Comparison of ENCODE assay signal across 8 mouse cellular contexts in the genomic region with DNA sequence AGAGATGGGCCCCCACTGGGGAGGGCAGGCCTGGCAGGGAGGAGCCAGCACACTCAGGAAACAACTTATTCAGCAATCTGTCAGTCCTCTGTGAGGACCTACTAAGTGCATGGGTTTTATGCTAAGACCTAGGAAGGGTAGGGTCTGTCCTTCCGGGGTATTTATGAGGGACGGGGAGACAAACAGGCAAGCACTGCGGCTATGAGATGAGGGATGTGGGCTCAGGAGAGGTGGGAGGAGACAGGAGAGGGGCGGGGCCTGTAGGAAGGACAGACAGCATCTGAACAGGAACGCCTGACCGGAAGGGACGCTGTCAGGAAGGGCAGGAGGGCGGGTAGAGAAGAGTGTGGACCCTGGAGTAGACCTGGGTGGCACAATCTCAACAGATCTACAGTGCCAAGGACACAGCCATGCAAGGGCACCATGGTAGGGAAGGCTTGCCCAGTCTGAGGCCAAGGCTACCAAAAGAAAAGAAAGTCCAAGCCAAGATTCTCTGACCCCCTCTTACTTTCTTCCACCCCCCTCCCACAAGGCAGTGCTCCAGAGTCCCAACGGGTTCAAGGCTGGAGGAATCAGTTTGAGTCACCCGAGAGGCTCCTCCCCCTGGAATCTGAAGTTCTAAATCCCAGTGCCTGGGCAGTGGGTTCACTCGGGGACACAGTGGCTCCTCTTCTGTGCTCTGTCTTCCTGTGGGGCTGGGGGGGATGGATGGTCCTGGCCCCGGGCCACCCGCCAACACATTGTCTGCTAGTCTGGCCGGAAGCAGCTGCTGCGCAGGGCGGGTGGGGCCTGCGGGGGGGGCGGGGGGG. TPM values are rescaled to one million over a fixed set of nuclear protein-coding genes. Genes with fewer than 3 reads are reported as not detected.
DNase-seq lines count a peak whose midpoint lies in the region; ATAC-seq and TF ChIP-seq lines count a peak whose summit lies in the region.

No protein-coding gene starts in this region.

- no peaks in the 10 kb centered on the region for H3K9me3 ChIP-seq in forebrain, embryonic 11.5 days (ENCODE audit: control insufficient read depth, low read length)
- no peaks in the 10 kb centered on the region for H3K9me3 ChIP-seq in forebrain, embryonic 15.5 days
- H3K9me3 ChIP-seq in lung, postnatal 0 days (ENCODE audit: low read length) = no peaks in the 10 kb centered on the region

- H3K4me2 ChIP-seq in forebrain, embryonic 11.5 days (ENCODE audit: low read depth, low read length, severe bottlenecking) = no peak overlapping the region
- no peak overlapping the region for H3K4me2 ChIP-seq in forebrain, embryonic 15.5 days (replicated peaks)
- peak overlapping the region; percentile 22 for H3K4me2 ChIP-seq in lung, postnatal 0 days (replicated peaks; ENCODE audit: low read depth, low read length)

- no peak for TF ChIP-seq POLR2A in kidney, adult 2 months (IDR thresholded peaks at IDR 0.05; ENCODE audit: low read depth, low read length)

- H3K27ac ChIP-seq in forebrain, embryonic 11.5 days (ENCODE audit: low read depth, low read length) = no peak overlapping the region
- no peak overlapping the region for H3K27ac ChIP-seq in forebrain, embryonic 15.5 days (replicated peaks)
- H3K27ac ChIP-seq in kidney, adult 2 months (ENCODE audit: insufficient read depth, low read depth, low read length) = peak overlapping the region; percentile 95
- H3K27ac ChIP-seq in lung, postnatal 0 days (ENCODE audit: low read length) = peak overlapping the region; percentile 43; the same call in 1 of the 2 replicates

- 28% methylated on average over 17 of the region's 18 CpGs for WGBS in forebrain, embryonic 11.5 days
- 20% methylated on average over 16 of the region's 18 CpGs for WGBS in forebrain, embryonic 15.5 days
- 21% methylated on average over 18 of the region's 18 CpGs for WGBS in kidney, adult 2 months
- WGBS in lung, postnatal 0 days = 15% methylated on average over 18 of the region's 18 CpGs

- TF ChIP-seq EP300 in lung, postnatal 0 days (IDR thresholded peaks at IDR 0.05) = peak; percentile 45

- no peak overlapping the region for H3K9ac ChIP-seq in forebrain, embryonic 11.5 days (ENCODE audit: low read length)
- H3K9ac ChIP-seq in forebrain, embryonic 15.5 days (replicated peaks) = no peak overlapping the region
- H3K9ac ChIP-seq in lung, postnatal 0 days (replicated peaks; ENCODE audit: low read depth) = no peak overlapping the region

- peak; percentile 58 for DNase-seq in forebrain, embryonic 11.5 days (ENCODE audit: low spot score)
- DNase-seq in 3134 (ENCODE audit: extremely low read depth, insufficient read length, low spot score) = peak; percentile 75
- DNase-seq in adrenal gland, postnatal 25 days = peak; percentile 81
- DNase-seq in heart, adult 8-10 months (ENCODE audit: low spot score) = peak; percentile 92
- DNase-seq in kidney, adult 2 months = peak; percentile 96
- peak; percentile 86 for DNase-seq in lung, postnatal 0 days (ENCODE audit: low spot score)
- DNase-seq in testis, postnatal 14 days (ENCODE audit: low spot score) = peak; percentile 83

- no peaks in the 10 kb centered on the region for H3K36me3 ChIP-seq in forebrain, embryonic 11.5 days (ENCODE audit: control insufficient read depth, insufficient read depth, low read length)
- no peaks in the 10 kb centered on the region for H3K36me3 ChIP-seq in forebrain, embryonic 15.5 days
- no peaks in the 10 kb centered on the region for H3K36me3 ChIP-seq in kidney, adult 2 months (ENCODE audit: control insufficient read depth, insufficient read depth, low read length)
- H3K36me3 ChIP-seq in lung, postnatal 0 days (ENCODE audit: insufficient read depth, low read length) = no peaks in the 10 kb centered on the region

- H3K4me1 ChIP-seq in forebrain, embryonic 11.5 days (replicated peaks; ENCODE audit: control insufficient read depth, insufficient read depth, low read length) = no peaks in the 10 kb centered on the region
- H3K4me1 ChIP-seq in forebrain, embryonic 15.5 days = no peaks in the 10 kb centered on the region
- H3K4me1 ChIP-seq in kidney, adult 2 months (ENCODE audit: control insufficient read depth, insufficient read depth, low read length) = 0 out of 2 replicates have a peak, but pooled peaks cover 6% of the 10 kb centered on the region
- peaks cover 8% of the 10 kb centered on the region; the same call in 1 of the 2 replicates for H3K4me1 ChIP-seq in lung, postnatal 0 days (ENCODE audit: insufficient read depth, low read depth, low read length)

- H3K27me3 ChIP-seq in forebrain, embryonic 11.5 days (ENCODE audit: control insufficient read depth, insufficient read depth, low read length) = no peaks in the 10 kb centered on the region
- H3K27me3 ChIP-seq in forebrain, embryonic 15.5 days = no peaks in the 10 kb centered on the region
- no peaks in the 10 kb centered on the region for H3K27me3 ChIP-seq in kidney, adult 2 months (replicated peaks; ENCODE audit: control insufficient read depth, insufficient read depth, low read length)
- no peaks in the 10 kb centered on the region for H3K27me3 ChIP-seq in lung, postnatal 0 days (replicated peaks; ENCODE audit: insufficient read depth, low read length)

- no peak for ATAC-seq in forebrain, embryonic 11.5 days (replicated peaks; ENCODE audit: low FRiP score)
- no peak for ATAC-seq in forebrain, embryonic 15.5 days (replicated peaks)
- ATAC-seq in lung, postnatal 0 days = peak; percentile 90

- H3K4me3 ChIP-seq in forebrain, embryonic 11.5 days (ENCODE audit: low read depth, low read length) = no peak overlapping the region
- no peak overlapping the region for H3K4me3 ChIP-seq in forebrain, embryonic 15.5 days
- no peak overlapping the region for H3K4me3 ChIP-seq in kidney, adult 2 months (ENCODE audit: insufficient read depth, low read depth, low read length)
- H3K4me3 ChIP-seq in lung, postnatal 0 days (ENCODE audit: low read depth, low read length) = no peak overlapping the region

- TF ChIP-seq CTCF in kidney, adult 2 months (conservative IDR thresholded peaks at IDR 0.05; ENCODE audit: insufficient read depth, insufficient read length, low read depth, low read length) = no peak
- no peak for TF ChIP-seq CTCF in lung, postnatal 0 days (IDR thresholded peaks at IDR 0.05)

RNA-seq across cellular contexts. Expression of a gene that starts 17.8 kb away (rescaled TPM):
- 146 and 153 TPM in 2 replicates for polyA plus RNA-seq in forebrain, embryonic 11.5 days (2014; fragmentation: Nextera tagmentation; extraction: Ambion mirVana)
- 132 and 133 TPM in 2 replicates for polyA plus RNA-seq in forebrain, embryonic 15.5 days (2015; fragmentation: Nextera tagmentation; extraction: Ambion mirVana)
- 0.55 and 1.2 TPM in 2 replicates for total RNA-seq in adrenal gland, postnatal 25 days (2021)
- total RNA-seq in heart, adult 8-10 months (2022) = under 1 TPM in 3 of 4 experiments, not detected in 1; 0.06 to 0.19 (median 0.14) TPM
- polyA plus RNA-seq in kidney, adult 2 months (2012; rRNA removed) = 12.8 and 14.2 TPM in 2 replicates
- polyA plus RNA-seq in lung, postnatal 0 days (2015; fragmentation: Nextera tagmentation; extraction: Ambion mirVana) = 11.3 and 14.9 TPM in 2 replicates

Comparison
In these comparisons a context has a peak if more than half of its experiments do, and no peak if none do; other contexts are left out.
1. H3K27ac ChIP-seq: peak in kidney, adult 2 months (single experiment) and lung, postnatal 0 days (single experiment); none in forebrain, embryonic 11.5 days (single experiment) and forebrain, embryonic 15.5 days (single experiment).
2. Peak in every context shown above with its lines, with median percentiles within 50 percentile points of each other: DNase-seq.